Mouse (Mus musculus): ENCODE measurements around the gene Eif3g. TPM values are rescaled to one million over a fixed set of nuclear protein-coding genes. Genes with fewer than 3 reads are reported as not detected.
A peak's percentile ranks its signal among the peaks of the same experiment; 100 is the strongest.

Gene Eif3g
- total and polyA plus RNA-seq, 3 experiments, result 211 to 392 (median 293) TPM

DNA sequence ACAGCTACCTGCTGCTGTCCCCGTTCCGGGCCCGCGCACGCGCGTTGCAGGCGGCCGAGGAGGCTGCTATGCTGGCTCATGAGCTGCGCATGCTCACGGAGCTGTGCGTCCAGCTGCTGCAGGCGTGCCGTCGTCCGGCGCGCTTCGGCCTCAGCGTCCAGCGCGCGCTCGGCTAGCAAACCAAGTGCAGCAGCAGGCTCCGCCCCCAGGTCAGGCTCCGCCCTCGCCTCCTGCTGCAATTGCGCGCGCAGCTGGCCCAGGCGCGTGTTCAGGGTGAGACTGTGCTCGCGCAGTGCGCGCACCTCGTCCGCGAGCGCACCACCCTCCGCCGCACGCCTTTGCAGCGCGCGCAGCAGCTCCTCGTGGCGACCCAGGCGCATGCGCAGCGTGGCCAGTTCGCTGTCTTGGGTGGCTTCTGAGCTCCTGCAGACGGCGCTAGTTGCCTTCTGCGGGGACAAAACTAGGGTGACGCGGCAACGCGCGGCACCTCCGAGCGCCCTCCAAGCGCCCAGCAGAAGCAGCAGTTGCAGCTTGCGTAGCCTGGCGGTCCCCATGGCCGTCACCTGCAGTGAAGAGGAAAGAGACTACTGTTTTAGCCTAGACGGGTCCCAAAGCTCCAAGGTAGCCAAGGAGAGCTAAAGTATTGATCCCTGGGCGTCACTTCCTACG, 20.2 kb downstream of the Eif3g start (continued):
- TF ChIP-seq POLR2AphosphoS2 (IDR thresholded peaks at IDR 0.05; ENCODE audit: low read depth, low read length), result peak; percentile 42; the same call in 1 of the 2 replicates
- no peak for TF ChIP-seq ZNF384 (IDR thresholded peaks at IDR 0.05; ENCODE audit: low read depth, low read length)
- TF ChIP-seq CTCF (conservative IDR thresholded peaks at IDR 0.05 in 1 of 2, IDR thresholded peaks at IDR 0.05 in 1 of 2; ENCODE audit: low read depth in 2 of 2, low read length in 2 of 2), result peak in 1 of 2 experiments; percentile 96; a peak in 2 of 4 replicates
- no peak for TF ChIP-seq USF2 (conservative IDR thresholded peaks at IDR 0.05; ENCODE audit: low read depth, low read length)
- peak; percentile 81; the same call in 1 of the 2 replicates for TF ChIP-seq TCF12 (IDR thresholded peaks at IDR 0.05; ENCODE audit: low read depth, low read length)
- TF ChIP-seq SMC3 (IDR thresholded peaks at IDR 0.05; ENCODE audit: low read depth, low read length), result peak; percentile 71
- TF ChIP-seq UBTF (IDR thresholded peaks at IDR 0.05; ENCODE audit: low read depth, low read length), result no peak
- peak; percentile 72; the same call in 1 of the 2 replicates for TF ChIP-seq IRF4 (IDR thresholded peaks at IDR 0.05; ENCODE audit: low read depth, low read length)

DNA sequence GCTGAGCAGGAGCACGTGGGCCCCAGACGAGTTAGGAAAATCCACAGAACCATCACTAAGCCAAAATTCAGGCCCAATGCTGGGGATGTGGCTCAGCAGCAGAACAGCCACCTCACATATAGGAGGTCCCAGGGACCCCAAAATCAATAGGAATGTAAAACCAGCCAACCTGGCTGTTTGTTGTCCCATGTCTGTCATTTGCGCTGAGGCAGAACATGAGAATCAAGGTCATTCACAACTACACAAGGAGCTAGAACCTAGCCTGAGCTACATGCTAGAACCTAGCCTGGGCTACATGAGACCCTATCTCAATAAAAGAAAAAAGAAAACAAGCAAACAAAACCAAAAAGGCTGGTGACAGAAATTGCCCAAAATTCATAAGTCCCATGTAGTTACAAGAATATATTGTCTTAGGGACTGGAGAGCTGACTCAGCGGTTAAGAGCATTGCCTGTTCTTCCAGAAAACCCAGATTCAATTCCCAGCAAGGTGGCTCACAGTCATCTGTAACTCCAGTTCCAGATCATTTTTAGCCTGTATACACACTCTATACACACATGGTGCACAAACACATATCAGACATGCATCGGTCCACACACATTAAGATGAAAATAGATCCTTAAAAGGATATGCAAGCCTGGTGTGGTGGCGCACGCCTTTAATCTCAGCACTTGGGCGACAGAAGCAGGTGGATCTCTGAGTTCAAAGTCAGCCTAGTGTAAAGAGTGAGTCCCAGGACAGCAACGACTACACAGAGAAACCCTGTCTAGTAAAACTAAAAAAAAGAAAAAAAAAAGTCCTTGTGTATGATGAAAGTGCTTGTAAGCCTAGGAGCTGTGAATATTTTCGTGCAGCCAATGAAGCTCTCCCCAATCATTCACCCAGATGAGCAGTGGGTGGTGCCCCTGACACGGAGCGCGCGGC, 21.0 kb downstream of the Eif3g start:
- in situ Hi-C loops (cut with MboI; ENCODE audit: low pct_ligation_motif_present, low pct_unique_long_range_greater_than_20kb, low sequenced_read_pairs) (no loop called here), dilution Hi-C loops (cut with MboI; ENCODE audit: extremely low pct_ligation_motif_present, extremely low pct_unique_long_range_greater_than_20kb, low sequenced_read_pairs) (no loop called here)
- Histone ChIP-seq H3K9me3 (replicated peaks; ENCODE audit: low read length) (no peaks in the 10 kb centered on the region), H3K79me2 (replicated peaks; ENCODE audit: control insufficient read depth, extremely low read depth, insufficient read depth, poor library complexity, severe bottlenecking) (no peaks in the 10 kb centered on the region), H3K4me1 (ENCODE audit: control insufficient read depth in 1 of 2, insufficient read depth in 2 of 2) (peaks cover 22 to 23% of the 10 kb centered on the region in 2 experiments), H3K4me2 (ENCODE audit: insufficient read depth, low read depth, poor library complexity, severe bottlenecking) (peak overlapping the region; percentile 41; the same call in 1 of the 2 replicates), H3K9ac (ENCODE audit: insufficient read depth, low read depth) (peak overlapping the region; percentile 83), H3K27ac (ENCODE audit: insufficient read depth, low read depth) (peak overlapping the region; percentile 97), H3K36me3 (replicated peaks in 1 of 2; ENCODE audit: control insufficient read depth in 1 of 2, insufficient read depth in 1 of 2, low read length in 1 of 2) (peaks cover 25 to 28% of the 10 kb centered on the region in 2 experiments), H3K4me3 (replicated peaks in 1 of 3; ENCODE audit: low read depth in 2 of 3, low read length in 2 of 3, poor library complexity in 1 of 3) (peak overlapping the region; percentile 55 to 59 (median 57)), H3K27me3 (replicated peaks) (peaks cover 18% of the 10 kb centered on the region)
- DNase-seq (ENCODE audit: extremely low read depth), result no peak
- TF ChIP-seq TBP (conservative IDR thresholded peaks at IDR 0.05; ENCODE audit: low read depth, low read length), result peak; percentile 81
- TF ChIP-seq JUND (conservative IDR thresholded peaks at IDR 0.05; ENCODE audit: low read depth, low read length), result 0 out of 2 replicates have a peak, but pooled peaks have one; percentile 25
- no peak for TF ChIP-seq USF1 (IDR thresholded peaks at IDR 0.05; ENCODE audit: low read depth, low read length)
- no peak for TF ChIP-seq MAX (IDR thresholded peaks at IDR 0.05; ENCODE audit: low read length)
- TF ChIP-seq MXI1 (IDR thresholded peaks at IDR 0.05; ENCODE audit: low read depth, low read length), result no peak
- TF ChIP-seq ETS1 (conservative IDR thresholded peaks at IDR 0.05; ENCODE audit: low read depth, low read length), result peak; percentile 33; the same call in 1 of the 2 replicates
- TF ChIP-seq ZNF384 (IDR thresholded peaks at IDR 0.05; ENCODE audit: low read depth, low read length), result peak; percentile 91
- TF ChIP-seq CHD2 (IDR thresholded peaks at IDR 0.05; ENCODE audit: low read length), result no peak
- peak; percentile 11; the same call in 1 of the 2 replicates for TF ChIP-seq MEF2A (IDR thresholded peaks at IDR 0.05; ENCODE audit: borderline replicate concordance, low read depth, low read length)
- no peak for TF ChIP-seq IRF4 (IDR thresholded peaks at IDR 0.05; ENCODE audit: low read depth, low read length)
- no peak for TF ChIP-seq NELFE (IDR thresholded peaks at IDR 0.05; ENCODE audit: low read depth, low read length)
- TF ChIP-seq UBTF (IDR thresholded peaks at IDR 0.05; ENCODE audit: low read depth, low read length), result no peak
- TF ChIP-seq CTCF (conservative IDR thresholded peaks at IDR 0.05 in 1 of 2, IDR thresholded peaks at IDR 0.05 in 1 of 2; ENCODE audit: low read depth in 2 of 2, low read length in 2 of 2), result no peak
- TF ChIP-seq ZMIZ1 (IDR thresholded peaks at IDR 0.05; ENCODE audit: low read depth, low read length), result peak; percentile 35; the same call in 1 of the 2 replicates
- peak; percentile 89 for TF ChIP-seq MAFK (IDR thresholded peaks at IDR 0.05; ENCODE audit: insufficient replicate concordance, low read length)
